18 mouse cellular contexts compared by ENCODE assay signal in the genomic region with DNA sequence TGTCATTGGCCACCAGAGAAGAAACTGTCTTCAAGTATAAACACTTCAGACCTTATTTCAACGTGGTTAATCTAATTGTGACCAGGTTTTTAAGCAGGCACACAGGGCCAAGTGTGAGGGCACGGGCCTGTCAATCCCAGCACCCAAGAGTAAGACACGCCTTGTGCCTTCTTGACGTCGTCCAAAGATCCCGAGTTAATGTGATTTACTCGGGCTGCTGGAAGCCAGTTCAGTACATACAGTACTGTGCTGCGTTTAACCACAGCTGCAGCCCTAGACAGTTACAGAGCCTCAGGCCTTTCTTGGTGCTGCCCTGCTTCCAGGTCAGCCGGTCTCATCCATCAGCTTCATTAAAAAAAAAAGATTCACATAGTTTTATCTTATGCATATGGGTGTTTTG.
"Had no signal": no experiment of that assay in that cellular context is flagged by ENCODE, and none has a peak within 500 bp of the region (broad histone marks: within the 10 kb centered on the region; RNA-seq: fewer than 3 reads in every experiment).

No protein-coding gene starts in this region.

- H3K36me3 ChIP-seq: intestine, embryonic 15.5 days; liver, embryonic 15.5 days; midbrain, embryonic 10.5 days had no signal

- H3K9me3 ChIP-seq: intestine, embryonic 15.5 days; limb, embryonic 10.5 days; limb, embryonic 13.5 days; liver, embryonic 12.5 days; liver, embryonic 15.5 days; lung, embryonic 15.5 days; megakaryocyte, embryonic 14.5 days; midbrain, embryonic 10.5 days; midbrain, embryonic 13.5 days had no signal

- DNase-seq: kidney, postnatal 14 days; liver; lung, adult 18-20 months; lung, postnatal 10 days; lung, postnatal 36 days; right cerebral cortex, postnatal 4 days; spleen, adult 18-20 months; thymus, postnatal 36 days had no signal

- H3K4me2 ChIP-seq: limb, embryonic 13.5 days; liver, embryonic 12.5 days; liver, embryonic 15.5 days; lung, embryonic 15.5 days; midbrain, embryonic 13.5 days had no signal

- H3K4me3 ChIP-seq: intestine, embryonic 15.5 days; limb, embryonic 10.5 days; limb, embryonic 13.5 days; liver, embryonic 12.5 days; liver, embryonic 15.5 days; lung, embryonic 15.5 days; megakaryocyte, embryonic 14.5 days; midbrain, embryonic 10.5 days; midbrain, embryonic 13.5 days had no signal

- H3K27me3 ChIP-seq: intestine, embryonic 15.5 days; limb, embryonic 13.5 days; liver, embryonic 12.5 days; liver, embryonic 15.5 days; lung, embryonic 15.5 days; megakaryocyte, embryonic 14.5 days had no signal

- H3K9ac ChIP-seq: intestine, embryonic 15.5 days; limb, embryonic 13.5 days; liver, embryonic 12.5 days; liver, embryonic 15.5 days; lung, embryonic 15.5 days; midbrain, embryonic 13.5 days had no signal

- H3K27ac ChIP-seq: limb, embryonic 10.5 days; limb, embryonic 13.5 days; liver, embryonic 12.5 days; liver, embryonic 15.5 days; lung, embryonic 15.5 days; midbrain, embryonic 10.5 days; midbrain, embryonic 13.5 days had no signal

- ATAC-seq: liver, embryonic 12.5 days; midbrain, embryonic 13.5 days; midbrain, embryonic 16.5 days had no signal
